Mouse (Mus musculus) limb, embryonic 14.5 days (tissue): Measurements from ENCODE around the gene Med15. TPM values are rescaled to one million over a fixed set of nuclear protein-coding genes. Genes with fewer than 3 reads are reported as not detected.

Experiments used
- ATAC-seq: fragments of 200-750 bp; cut with Nextera tagmentation; 2 replicates; pipeline ENCODE4 v1.8.0; 2017; ENCODE audit warnings: low read depth, moderate number of reproducible peaks, moderate TSS enrichment; ENCODE audit not compliant: low FRiP score
- DNase-seq: peaks from one replicate; pipeline ENCODE4 v3.0.0-alpha.2; 2015; ENCODE audit warnings: low spot score
- H3K27ac ChIP-seq: fragments of 300-500 bp; sonication (generic); replicated peaks from 2 replicates; pipeline ENCODE4 v1.5.1; 2014; ENCODE audit warnings: low read depth, mild to moderate bottlenecking, low read length, moderate library complexity, mixed read lengths
- H3K27me3 ChIP-seq: fragments of 300-500 bp; sonication (generic); 2 replicates; pipeline ENCODE4 v1.6.1; 2014; ENCODE audit warnings: low read length, mixed read lengths; ENCODE audit not compliant: control insufficient read depth, insufficient read depth
- H3K36me3 ChIP-seq: fragments of 300-500 bp; sonication (generic); 2 replicates; pipeline ENCODE4 v1.6.1; 2014; ENCODE audit warnings: mild to moderate bottlenecking, low read length, moderate library complexity, mixed read lengths; ENCODE audit not compliant: control insufficient read depth, insufficient read depth
- H3K4me1 ChIP-seq: fragments of 300-500 bp; sonication (generic); 2 replicates; pipeline ENCODE4 v1.6.1; 2014; ENCODE audit warnings: antibody characterized with exemption, low read length, mixed read lengths; ENCODE audit not compliant: control insufficient read depth, insufficient read depth
- H3K4me2 ChIP-seq: fragments of 300-500 bp; sonication (generic); replicated peaks from 2 replicates; pipeline ENCODE4 v1.6.1; 2014; ENCODE audit warnings: low read depth, mild to moderate bottlenecking, low read length, moderate library complexity; ENCODE audit not compliant: severe bottlenecking
- H3K4me3 ChIP-seq: fragments of 300-500 bp; sonication (generic); replicated peaks from 2 replicates; pipeline ENCODE4 v1.5.1; 2014; ENCODE audit warnings: low read length
- H3K9ac ChIP-seq: fragments of 300-500 bp; sonication (generic); 2 replicates; pipeline ENCODE4 v1.6.1; 2014; ENCODE audit warnings: mild to moderate bottlenecking, low read depth, low read length, moderate library complexity; ENCODE audit not compliant: severe bottlenecking
- H3K9me3 ChIP-seq: fragments of 300-500 bp; sonication (generic); 2 replicates; pipeline ENCODE4 v1.6.1; 2016; ENCODE audit warnings: low read length; ENCODE audit not compliant: control insufficient read depth
- POLR2A ChIP-seq: fragments of 200-500 bp; IDR thresholded peaks from 2 replicates; pipeline ENCODE4 v1.8.0; 2012; ENCODE audit warnings: inconsistent platforms, mild to moderate bottlenecking, moderate library complexity, borderline replicate concordance; ENCODE audit not compliant: insufficient read depth, insufficient read length; ENCODE audit errors: extremely low read depth
- WGBS: fragments of 180-500 bp; shearing (Covaris S2); extraction: QIAGEN DNeasy Blood & Tissue Kit; methylation state at CpG from one replicate; pipeline ENCODE4 v1.1.7; 2014; 5-methylcytosine and 5-hydroxymethylcytosine counted together
- polyA plus RNA-seq, 2 experiments: library from polyadenylated mRNA; depleted of rRNA in 1 of 2; stranded (reverse) in 1 of 2; unstranded in 1 of 2; fragments of >200 nt; fragmentation: Nextera tagmentation in 1 of 2; extraction: Ambion mirVana in 1 of 2; gene quantifications; 2 replicates each; pipeline versions ENCODE4 v1.2.1 to v1.2.3; 2012 to 2014

Gene Med15
- polyA plus RNA-seq, 2 experiments = 41.6 to 84.6 TPM

GRCm38 (mm10) chr16:17665568-17665967, 67.1 kb downstream of the Med15 start:
- no peak for TF ChIP-seq POLR2A
- ATAC-seq (no peak), DNase-seq (no peak)
- no peaks in the 10 kb centered on the region for H3K27me3 ChIP-seq
- H3K36me3 ChIP-seq = peaks cover 82% of the 10 kb centered on the region
- H3K4me2 ChIP-seq = no peak overlapping the region
- H3K4me3 ChIP-seq = no peak overlapping the region
- H3K9me3 ChIP-seq = no peaks in the 10 kb centered on the region
- H3K4me1 ChIP-seq = no peaks in the 10 kb centered on the region
- H3K9ac ChIP-seq = no peak overlapping the region
- no peak overlapping the region for H3K27ac ChIP-seq

- no peak for ATAC-seq
- Histone ChIP-seq H3K27me3 (no peaks in the 10 kb centered on the region), H3K9ac (no peak overlapping the region), H3K27ac (no peak overlapping the region), H3K9me3 (no peaks in the 10 kb centered on the region), H3K36me3 (peaks cover 72% of the 10 kb centered on the region), H3K4me2 (no peak overlapping the region), H3K4me3 (no peak overlapping the region), H3K4me1 (no peaks in the 10 kb centered on the region)
- DNase-seq = no peak
- 89% methylated on average over 5 of the region's 5 CpGs for WGBS
- no peak for TF ChIP-seq POLR2A
These were observed 76.3 kb downstream of the Med15 start for GRCm38 (mm10) chr16:17656212-17656871.

GRCm38 (mm10) chr16:17654188-17654795, 78.4 kb downstream of the Med15 start:
- H3K27ac ChIP-seq = no peak overlapping the region
- peaks cover 76% of the 10 kb centered on the region for H3K36me3 ChIP-seq
- no peaks in the 10 kb centered on the region for H3K27me3 ChIP-seq
- H3K4me2 ChIP-seq = no peak overlapping the region
- WGBS = 92% methylated on average over 4 of the region's 4 CpGs
- DNase-seq (no peak), ATAC-seq (no peak)
- TF ChIP-seq POLR2A = no peak
- no peaks in the 10 kb centered on the region for H3K4me1 ChIP-seq
- no peaks in the 10 kb centered on the region for H3K9me3 ChIP-seq
- H3K4me3 ChIP-seq = no peak overlapping the region
- no peak overlapping the region for H3K9ac ChIP-seq

- H3K27ac ChIP-seq = no peak overlapping the region
- H3K27me3 ChIP-seq = no peaks in the 10 kb centered on the region
- ATAC-seq (no peak), DNase-seq (no peak)
- peaks cover 76% of the 10 kb centered on the region for H3K36me3 ChIP-seq
- H3K9ac ChIP-seq = no peak overlapping the region
- no peaks in the 10 kb centered on the region for H3K9me3 ChIP-seq
- H3K4me1 ChIP-seq = no peaks in the 10 kb centered on the region
- H3K4me3 ChIP-seq = no peak overlapping the region
- TF ChIP-seq POLR2A = no peak
- H3K4me2 ChIP-seq = no peak overlapping the region
- 92% methylated on average over 5 of the region's 5 CpGs for WGBS
These were observed 79.1 kb downstream of the Med15 start for GRCm38 (mm10) chr16:17653601-17654000.

- Histone ChIP-seq H3K27ac (no peak overlapping the region), H3K4me3 (no peak overlapping the region), H3K36me3 (peaks cover 66% of the 10 kb centered on the region), H3K4me1 (no peaks in the 10 kb centered on the region), H3K9ac (no peak overlapping the region), H3K4me2 (no peak overlapping the region), H3K27me3 (no peaks in the 10 kb centered on the region), H3K9me3 (no peaks in the 10 kb centered on the region)
- 94% methylated on average over 4 of the region's 4 CpGs for WGBS
- no peak for ATAC-seq
- DNase-seq = no peak
- TF ChIP-seq POLR2A = no peak
These were observed 80.1 kb downstream of the Med15 start for GRCm38 (mm10) chr16:17652607-17653006.
